Mouse (Mus musculus) liver, embryonic 14.5 days (tissue): ENCODE measurements around the gene Pqlc2. TPM values are rescaled to one million over a fixed set of nuclear protein-coding genes. Genes with fewer than 3 reads are reported as not detected.

Experiments
- ATAC-seq: fragments of 200-750 bp; cut with Nextera tagmentation; 2 replicates; pipeline ENCODE4 v1.8.0; 2017; ENCODE audit warnings: moderate number of reproducible peaks, mild to moderate bottlenecking, moderate library complexity; ENCODE audit not compliant: insufficient read depth
- DNase-seq, 3 experiments: peaks; one replicate each; pipeline ENCODE4 v3.0.0-alpha.2; 2012 to 2013; ENCODE audit warnings: low read depth in 3 of 3, low spot score in 3 of 3
- H3K27ac ChIP-seq: fragments of 300-500 bp; sonication (generic); 2 replicates; pipeline ENCODE4 v1.5.1; 2014; ENCODE audit warnings: moderate library complexity, mild to moderate bottlenecking, control low read depth, inconsistent platforms
- H3K27me3 ChIP-seq: fragments of 300-500 bp; sonication (generic); 2 replicates; pipeline ENCODE4 v1.6.1; 2014; ENCODE audit warnings: mild to moderate bottlenecking, low read length, moderate library complexity; ENCODE audit not compliant: control insufficient read depth, insufficient read depth
- H3K36me3 ChIP-seq: fragments of 300-500 bp; sonication (generic); replicated peaks from 2 replicates; pipeline ENCODE4 v1.6.1; 2014; ENCODE audit warnings: low read depth; ENCODE audit not compliant: control insufficient read depth, insufficient read depth
- H3K4me1 ChIP-seq, 2 experiments: fragments of 200-500 bp in 1 of 2; fragments of 300-500 bp in 1 of 2; sonication (generic) in 1 of 2; replicated peaks; 2 replicates each; pipeline ENCODE4 v1.6.1; 2012 to 2014; ENCODE audit warnings: antibody characterized with exemption in 1 of 2, inconsistent platforms in 1 of 2, low read length in 1 of 2; ENCODE audit not compliant: control insufficient read depth in 2 of 2, insufficient read depth in 2 of 2
- H3K4me2 ChIP-seq: fragments of 300-500 bp; sonication (generic); 2 replicates; pipeline ENCODE4 v1.6.1; 2014; ENCODE audit warnings: low read depth, mild to moderate bottlenecking, control low read depth, moderate library complexity
- H3K4me3 ChIP-seq, 2 experiments: fragments of 200-500 bp in 1 of 2; fragments of 300-500 bp in 1 of 2; sonication (generic) in 1 of 2; 2 replicates each; pipeline ENCODE4 v1.5.1; 2012 to 2014; ENCODE audit warnings: low read depth in 2 of 2, low read length in 2 of 2, mild to moderate bottlenecking in 2 of 2, control low read depth in 1 of 2, inconsistent platforms in 1 of 2, moderate library complexity in 1 of 2; ENCODE audit not compliant: insufficient read depth in 1 of 2
- H3K9ac ChIP-seq: fragments of 300-500 bp; sonication (generic); replicated peaks from 2 replicates; pipeline ENCODE4 v1.6.1; 2014; ENCODE audit warnings: mild to moderate bottlenecking, control low read depth, moderate library complexity
- H3K9me3 ChIP-seq: fragments of 300-500 bp; sonication (generic); 2 replicates; pipeline ENCODE4 v1.6.1; 2016; ENCODE audit warnings: low read length, mixed read lengths; ENCODE audit not compliant: control insufficient read depth
- CTCF ChIP-seq: IDR thresholded peaks from 2 replicates; pipeline ENCODE4 v1.5.1; 2016; ENCODE audit warnings: antibody characterized with exemption, low read depth, control low read depth
- EP300 ChIP-seq: IDR thresholded peaks from 2 replicates; pipeline ENCODE4 v1.6.1; 2016; ENCODE audit warnings: antibody characterized with exemption, low read depth
- WGBS: fragments of 180-500 bp; shearing (Covaris S2); extraction: QIAGEN DNeasy Blood & Tissue Kit; methylation state at CpG from one replicate; pipeline ENCODE4 v1.1.7; 2014; ENCODE audit not compliant: insufficient replicate concordance; 5-methylcytosine and 5-hydroxymethylcytosine counted together
- polyA plus RNA-seq, 2 experiments: library from polyadenylated mRNA; depleted of rRNA in 1 of 2; stranded (reverse) in 1 of 2; unstranded in 1 of 2; fragments of >200 nt; fragmentation: Nextera tagmentation in 1 of 2; extraction: Ambion mirVana in 1 of 2; gene quantifications; 2 replicates each; pipeline versions ENCODE4 v1.2.1 to v1.2.3; 2012 to 2014

Pqlc2 gene
- polyA plus RNA-seq, 2 experiments = 8.1 to 8.6 TPM

DNA sequence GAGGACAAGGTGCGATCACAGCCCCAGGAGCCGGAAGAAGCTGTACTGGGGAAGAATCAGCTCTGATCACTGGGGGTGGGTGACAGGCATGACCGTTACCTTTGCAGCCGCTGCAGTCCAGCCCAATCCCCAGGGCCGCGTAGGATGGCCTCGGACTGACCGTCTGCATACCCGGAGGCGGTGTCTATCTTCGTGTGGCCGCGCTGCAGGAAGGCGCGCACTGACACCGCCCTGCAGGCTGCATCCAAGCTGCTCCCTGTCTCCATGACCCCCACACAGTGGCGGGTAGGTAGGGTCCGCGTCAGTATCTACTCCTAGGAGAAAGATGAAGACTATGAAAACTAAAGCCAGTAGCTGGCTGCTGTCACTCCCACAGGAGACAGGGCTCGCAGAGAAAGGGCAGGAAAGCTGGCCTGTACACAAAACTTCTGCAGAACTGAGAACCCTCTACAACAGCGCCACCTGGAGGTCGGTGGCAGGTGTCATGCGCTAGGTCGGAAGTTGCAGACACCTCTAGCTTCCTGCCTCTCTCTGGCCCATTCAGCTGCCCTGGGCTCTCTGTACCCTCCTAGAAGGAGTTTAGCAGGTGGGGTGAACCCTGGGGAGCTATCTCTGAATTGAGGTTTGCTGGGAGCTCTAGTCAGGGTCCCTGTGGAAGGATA, 26.4 kb upstream of the Pqlc2 start:
- Histone ChIP-seq H3K27me3 (no peaks in the 10 kb centered on the region), H3K9me3 (no peaks in the 10 kb centered on the region), H3K4me3 (peak overlapping the region; percentile 64 to 73), H3K4me1 (peaks cover 20 to 31% of the 10 kb centered on the region in 2 experiments), H3K4me2 (peak overlapping the region; percentile 89), H3K36me3 (no peaks in the 10 kb centered on the region), H3K27ac (peak overlapping the region; percentile 89), H3K9ac (peak overlapping the region; percentile 76)
- peak; percentile 98 for TF ChIP-seq CTCF
- TF ChIP-seq EP300 = no peak
- peak; percentile 85 to 89 (median 85) for DNase-seq
- WGBS = 15% methylated on average over 24 of the region's 24 CpGs
- ATAC-seq = peak; percentile 66

DNA sequence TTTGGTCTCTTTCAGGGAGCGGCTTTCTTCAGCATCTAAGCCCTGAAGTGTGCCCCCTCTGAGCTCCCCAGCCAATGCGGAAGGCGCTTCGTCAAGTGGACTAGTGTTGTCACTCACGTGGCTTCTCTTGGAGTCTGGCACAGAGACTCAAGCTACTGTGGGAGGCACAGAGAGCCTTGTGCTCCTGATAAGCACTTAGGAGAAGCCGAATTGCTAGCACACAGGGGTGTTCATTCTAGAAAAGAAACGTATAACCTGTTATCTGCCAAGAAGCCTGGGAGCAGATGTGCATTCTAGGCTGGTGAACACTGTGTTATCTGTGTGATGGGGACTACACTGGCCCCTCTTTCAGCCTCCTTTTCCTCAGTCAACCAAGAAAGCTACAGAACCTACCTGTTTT, 25.0 kb upstream of the Pqlc2 start:
- H3K4me1 ChIP-seq = peaks cover 25 to 40% of the 10 kb centered on the region in 2 experiments
- peak overlapping the region; percentile 89 for H3K4me2 ChIP-seq
- peak; percentile 80 to 88 (median 87) for DNase-seq
- peak overlapping the region; percentile 76 for H3K9ac ChIP-seq
- no peaks in the 10 kb centered on the region for H3K9me3 ChIP-seq
- WGBS = 9% methylated on average over 7 of the region's 7 CpGs
- H3K4me3 ChIP-seq = peak overlapping the region; percentile 3 to 73; a peak in 3 of 4 replicates
- TF ChIP-seq EP300 (peak; percentile 86), CTCF (no peak)
- peak overlapping the region; percentile 89 for H3K27ac ChIP-seq
- no peaks in the 10 kb centered on the region for H3K36me3 ChIP-seq
- no peaks in the 10 kb centered on the region for H3K27me3 ChIP-seq
- peak; percentile 86 for ATAC-seq

DNA sequence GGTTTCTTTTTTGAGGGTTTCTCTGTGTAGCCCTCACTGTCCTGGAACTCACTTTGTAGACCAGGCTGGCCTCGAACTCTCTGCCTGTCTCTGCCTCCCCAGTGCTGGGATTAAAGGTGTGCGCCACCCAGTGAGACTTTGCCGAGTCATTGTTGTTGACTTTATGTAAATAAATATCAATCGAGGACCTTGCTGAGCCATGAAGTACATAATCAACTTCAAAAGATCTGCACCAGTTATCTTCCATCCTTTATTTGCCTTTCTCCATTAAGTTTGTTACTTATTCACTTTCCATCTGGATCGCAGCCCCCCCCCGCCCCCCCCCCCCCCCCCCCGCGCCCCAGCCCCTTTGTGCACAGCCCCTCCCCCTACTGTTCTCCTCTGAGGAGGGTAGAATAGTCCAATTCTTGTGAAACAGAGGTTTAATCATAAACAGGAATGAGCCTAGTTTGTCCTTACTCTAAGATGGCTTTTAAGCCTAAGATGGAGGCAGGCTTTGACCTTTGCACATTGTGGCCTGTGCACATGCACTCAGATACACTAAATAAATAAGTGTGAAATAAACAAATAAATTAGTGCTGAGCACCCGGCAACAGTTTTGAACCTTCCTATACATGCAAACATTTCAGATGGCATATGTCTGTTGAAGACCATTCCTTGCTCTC, 24.3 kb upstream of the Pqlc2 start:
- 37% methylated on average over 8 of the region's 9 CpGs for WGBS
- Histone ChIP-seq H3K27me3 (no peaks in the 10 kb centered on the region), H3K27ac (peak overlapping the region; percentile 89), H3K4me2 (peak overlapping the region; percentile 89), H3K4me1 (peaks cover 25 to 40% of the 10 kb centered on the region in 2 experiments), H3K9ac (peak overlapping the region; percentile 76), H3K4me3 (peak overlapping the region in 1 of 2 experiments; percentile 73; a peak in 2 of 4 replicates), H3K36me3 (no peaks in the 10 kb centered on the region), H3K9me3 (no peaks in the 10 kb centered on the region)
- TF ChIP-seq CTCF (no peak), EP300 (no peak)
- ATAC-seq = no peak
- no peak for DNase-seq

GRCm38 (mm10) chr4:139330605-139331004, 20.1 kb upstream of the Pqlc2 start:
- Histone ChIP-seq H3K27ac (peak overlapping the region; percentile 33), H3K9ac (peak overlapping the region; percentile 58), H3K4me3 (peak overlapping the region; percentile 53 to 88), H3K4me1 (peaks cover 22 to 24% of the 10 kb centered on the region in 2 experiments), H3K4me2 (peak overlapping the region; percentile 77), H3K9me3 (no peaks in the 10 kb centered on the region), H3K36me3 (no peaks in the 10 kb centered on the region), H3K27me3 (no peaks in the 10 kb centered on the region)
- ATAC-seq (peak; percentile 77), DNase-seq (peak; percentile 92 to 95 (median 94))
- TF ChIP-seq CTCF (peak; percentile 95), EP300 (no peak; the same call in 1 of the 2 replicates)
- WGBS = 1% methylated on average over 10 of the region's 10 CpGs

GRCm38 (mm10) chr4:139319740-139320139, 9.2 kb upstream of the Pqlc2 start:
- DNase-seq (no peak), ATAC-seq (no peak)
- Histone ChIP-seq H3K4me3 (no peak overlapping the region), H3K4me1 (no peaks in the 10 kb centered on the region), H3K4me2 (no peak overlapping the region), H3K27me3 (no peaks in the 10 kb centered on the region), H3K9ac (no peak overlapping the region), H3K36me3 (no peaks in the 10 kb centered on the region; the same call in 1 of the 2 replicates), H3K27ac (no peak overlapping the region), H3K9me3 (no peaks in the 10 kb centered on the region)
- 73% methylated on average over 4 of the region's 4 CpGs for WGBS
- TF ChIP-seq EP300 (no peak), CTCF (no peak)
